Mouse (Mus musculus) stomach, embryonic 15.5 days (tissue): ENCODE measurements at regions not wholly inside any gene's neighbourhood (a gene's known extent, or its start where the extent isn't known, plus 50 kb on each side); places are given as distances from the start of the nearest gene placed in this dataset.

Experiments
- ATAC-seq: fragments of 200-750 bp; cut with Nextera tagmentation; 2 replicates; pipeline ENCODE4 v1.8.0; 2017; ENCODE audit warnings: low read depth, moderate number of reproducible peaks, moderate TSS enrichment; ENCODE audit not compliant: insufficient read depth, low FRiP score
- H3K27ac ChIP-seq: fragments of 300-500 bp; sonication (generic); 2 replicates; pipeline ENCODE4 v1.5.1; 2015; ENCODE audit warnings: mild to moderate bottlenecking, inconsistent platforms
- H3K27me3 ChIP-seq: fragments of 300-500 bp; sonication (generic); replicated peaks from 2 replicates; pipeline ENCODE4 v1.6.1; 2015; ENCODE audit warnings: inconsistent platforms
- H3K36me3 ChIP-seq: fragments of 300-500 bp; sonication (generic); 2 replicates; pipeline ENCODE4 v1.6.1; 2015; ENCODE audit warnings: inconsistent platforms
- H3K4me1 ChIP-seq: fragments of 300-500 bp; sonication (generic); 2 replicates; pipeline ENCODE4 v1.6.1; 2015; ENCODE audit warnings: inconsistent platforms
- H3K4me2 ChIP-seq: fragments of 300-500 bp; sonication (generic); 2 replicates; pipeline ENCODE4 v1.6.1; 2015; ENCODE audit warnings: mild to moderate bottlenecking, inconsistent platforms
- H3K4me3 ChIP-seq: fragments of 300-500 bp; sonication (generic); replicated peaks from 2 replicates; pipeline ENCODE4 v1.5.1; 2015; ENCODE audit warnings: inconsistent platforms
- H3K9ac ChIP-seq: fragments of 300-500 bp; sonication (generic); 2 replicates; pipeline ENCODE4 v1.6.1; 2015; ENCODE audit warnings: inconsistent platforms
- H3K9me3 ChIP-seq: fragments of 300-500 bp; sonication (generic); 2 replicates; pipeline ENCODE4 v1.6.1; 2016; ENCODE audit warnings: inconsistent platforms
- WGBS: fragments of 180-500 bp; shearing (Covaris S2); methylation state at CpG from one replicate; pipeline ENCODE4 v1.1.7; 2015; 5-methylcytosine and 5-hydroxymethylcytosine counted together

GRCm38 (mm10) chr9:52591188-52591587 lies 88.4 kb downstream of the AI593442 start:
- H3K9ac ChIP-seq = no peak overlapping the region
- no peaks in the 10 kb centered on the region for H3K4me1 ChIP-seq
- no peaks in the 10 kb centered on the region for H3K36me3 ChIP-seq
- H3K4me3 ChIP-seq = no peak overlapping the region
- H3K27ac ChIP-seq = no peak overlapping the region
- H3K9me3 ChIP-seq = no peaks in the 10 kb centered on the region
- no peak for ATAC-seq
- 61% methylated on average over 3 of the region's 3 CpGs for WGBS
- no peaks in the 10 kb centered on the region for H3K27me3 ChIP-seq
- H3K4me2 ChIP-seq = no peak overlapping the region

- Histone ChIP-seq H3K4me1 (no peaks in the 10 kb centered on the region), H3K36me3 (no peaks in the 10 kb centered on the region), H3K9ac (no peak overlapping the region), H3K4me2 (no peak overlapping the region), H3K4me3 (no peak overlapping the region), H3K27ac (no peak overlapping the region), H3K27me3 (no peaks in the 10 kb centered on the region), H3K9me3 (no peaks in the 10 kb centered on the region)
- WGBS = 68% methylated on average over 4 of the region's 4 CpGs
- ATAC-seq = no peak
Measured at GRCm38 (mm10) chr9:52574066-52574465, 105.5 kb downstream of the AI593442 start.

- Histone ChIP-seq H3K4me3 (no peak overlapping the region), H3K4me1 (no peaks in the 10 kb centered on the region), H3K4me2 (no peak overlapping the region), H3K27ac (no peak overlapping the region), H3K36me3 (no peaks in the 10 kb centered on the region), H3K27me3 (no peaks in the 10 kb centered on the region), H3K9ac (no peak overlapping the region), H3K9me3 (no peaks in the 10 kb centered on the region)
- no peak for ATAC-seq
- 39% methylated on average over 2 of the region's 2 CpGs for WGBS
Measured at GRCm38 (mm10) chr9:52551577-52552281, 127.9 kb downstream of the AI593442 start.

GRCm38 (mm10) chr9:52546071-52546470 lies 133.5 kb downstream of the AI593442 start:
- H3K27me3 ChIP-seq = no peaks in the 10 kb centered on the region
- ATAC-seq = no peak
- no peak overlapping the region for H3K4me3 ChIP-seq
- no peak overlapping the region for H3K4me2 ChIP-seq
- no peak overlapping the region for H3K9ac ChIP-seq
- no peaks in the 10 kb centered on the region for H3K9me3 ChIP-seq
- H3K4me1 ChIP-seq = no peaks in the 10 kb centered on the region
- no peaks in the 10 kb centered on the region for H3K36me3 ChIP-seq
- H3K27ac ChIP-seq = no peak overlapping the region
- WGBS = 48% methylated on average over 2 of the region's 2 CpGs

- H3K9me3 ChIP-seq = no peaks in the 10 kb centered on the region
- 80% methylated on average over 3 of the region's 3 CpGs for WGBS
- H3K4me3 ChIP-seq = no peak overlapping the region
- no peaks in the 10 kb centered on the region for H3K4me1 ChIP-seq
- no peak overlapping the region for H3K9ac ChIP-seq
- H3K36me3 ChIP-seq = no peaks in the 10 kb centered on the region
- no peaks in the 10 kb centered on the region for H3K27me3 ChIP-seq
- no peak overlapping the region for H3K4me2 ChIP-seq
- ATAC-seq = no peak
- no peak overlapping the region for H3K27ac ChIP-seq
Measured at GRCm38 (mm10) chr9:52539086-52539485, 140.5 kb downstream of the AI593442 start.

- ATAC-seq = no peak
- H3K27me3 ChIP-seq = no peaks in the 10 kb centered on the region
- WGBS = 76% methylated on average over 6 of the region's 6 CpGs
- H3K9me3 ChIP-seq = no peaks in the 10 kb centered on the region
- no peak overlapping the region for H3K27ac ChIP-seq
- no peak overlapping the region for H3K9ac ChIP-seq
- H3K4me1 ChIP-seq = no peaks in the 10 kb centered on the region
- H3K4me3 ChIP-seq = no peak overlapping the region
- H3K36me3 ChIP-seq = no peaks in the 10 kb centered on the region
- no peak overlapping the region for H3K4me2 ChIP-seq
Measured at GRCm38 (mm10) chr9:52529444-52529915, 150.1 kb downstream of the AI593442 start.

GRCm38 (mm10) chr9:52500487-52500886 lies 179.1 kb downstream of the AI593442 start:
- WGBS = 80% methylated on average over 3 of the region's 3 CpGs
- no peaks in the 10 kb centered on the region for H3K9me3 ChIP-seq
- no peak for ATAC-seq
- H3K4me1 ChIP-seq = no peaks in the 10 kb centered on the region
- no peak overlapping the region for H3K27ac ChIP-seq
- no peaks in the 10 kb centered on the region for H3K36me3 ChIP-seq
- no peaks in the 10 kb centered on the region for H3K27me3 ChIP-seq
- no peak overlapping the region for H3K4me2 ChIP-seq
- H3K9ac ChIP-seq = no peak overlapping the region
- H3K4me3 ChIP-seq = no peak overlapping the region

- H3K27me3 ChIP-seq = no peaks in the 10 kb centered on the region
- no peaks in the 10 kb centered on the region for H3K36me3 ChIP-seq
- no peak for ATAC-seq
- no peaks in the 10 kb centered on the region for H3K4me1 ChIP-seq
- H3K27ac ChIP-seq = no peak overlapping the region
- no peaks in the 10 kb centered on the region for H3K9me3 ChIP-seq
- no peak overlapping the region for H3K9ac ChIP-seq
- H3K4me3 ChIP-seq = no peak overlapping the region
- WGBS = 60% methylated on average over 8 of the region's 8 CpGs
- H3K4me2 ChIP-seq = no peak overlapping the region
Measured at GRCm38 (mm10) chr9:52495483-52496270, 183.9 kb downstream of the AI593442 start.

- ATAC-seq = no peak
- Histone ChIP-seq H3K36me3 (no peaks in the 10 kb centered on the region), H3K9me3 (no peaks in the 10 kb centered on the region), H3K9ac (no peak overlapping the region), H3K27ac (no peak overlapping the region), H3K4me2 (no peak overlapping the region), H3K27me3 (no peaks in the 10 kb centered on the region), H3K4me1 (no peaks in the 10 kb centered on the region), H3K4me3 (no peak overlapping the region)
- WGBS = 61% methylated on average over 2 of the region's 2 CpGs
Measured at GRCm38 (mm10) chr9:52492947-52493505, 186.6 kb downstream of the AI593442 start.

GRCm38 (mm10) chr9:52473555-52474196 lies 205.9 kb downstream of the AI593442 start:
- no peak overlapping the region for H3K4me2 ChIP-seq
- no peaks in the 10 kb centered on the region for H3K36me3 ChIP-seq
- no peak overlapping the region for H3K27ac ChIP-seq
- H3K4me3 ChIP-seq = no peak overlapping the region
- ATAC-seq = no peak
- no peaks in the 10 kb centered on the region for H3K4me1 ChIP-seq
- 77% methylated on average over 11 of the region's 11 CpGs for WGBS
- no peaks in the 10 kb centered on the region for H3K9me3 ChIP-seq
- no peaks in the 10 kb centered on the region for H3K27me3 ChIP-seq
- H3K9ac ChIP-seq = no peak overlapping the region

GRCm38 (mm10) chr9:52472859-52473258 lies 206.7 kb downstream of the AI593442 start:
- H3K36me3 ChIP-seq = no peaks in the 10 kb centered on the region
- no peak overlapping the region for H3K4me2 ChIP-seq
- H3K27me3 ChIP-seq = no peaks in the 10 kb centered on the region
- H3K4me3 ChIP-seq = no peak overlapping the region
- ATAC-seq = no peak
- H3K4me1 ChIP-seq = no peaks in the 10 kb centered on the region
- H3K9me3 ChIP-seq = no peaks in the 10 kb centered on the region
- H3K9ac ChIP-seq = no peak overlapping the region
- WGBS = 82% methylated on average over 8 of the region's 8 CpGs
- no peak overlapping the region for H3K27ac ChIP-seq

GRCm38 (mm10) chr9:52458518-52458917 lies 221.1 kb downstream of the AI593442 start:
- no peak overlapping the region for H3K4me2 ChIP-seq
- no peaks in the 10 kb centered on the region for H3K27me3 ChIP-seq
- H3K9ac ChIP-seq = no peak overlapping the region
- no peaks in the 10 kb centered on the region for H3K9me3 ChIP-seq
- no peak overlapping the region for H3K4me3 ChIP-seq
- no peak overlapping the region for H3K27ac ChIP-seq
- 63% methylated on average over 2 of the region's 2 CpGs for WGBS
- ATAC-seq = no peak
- no peaks in the 10 kb centered on the region for H3K4me1 ChIP-seq
- no peaks in the 10 kb centered on the region for H3K36me3 ChIP-seq
